Mouse (Mus musculus): ENCODE measurements around the gene Cd59b. TPM values are rescaled to one million over a fixed set of nuclear protein-coding genes. Genes with fewer than 3 reads are reported as not detected.

The Cd59b gene
- polyA plus RNA-seq, 1 experiment, result 0.31 TPM

- H3K36me3 ChIP-seq (ENCODE audit: control insufficient read depth), result peaks cover 24% of the 10 kb centered on the region
- H3K27me3 ChIP-seq (ENCODE audit: control insufficient read depth), result peaks cover 34% of the 10 kb centered on the region
- peaks cover 74% of the 10 kb centered on the region for H3K4me1 ChIP-seq (ENCODE audit: control insufficient read depth)
- H3K9me3 ChIP-seq (ENCODE audit: control insufficient read depth, low read length), result peaks cover 2% of the 10 kb centered on the region; the same call in 1 of the 2 replicates
- H3K4me3 ChIP-seq (replicated peaks), result peak within 1 kb of the TSS; percentile 72
- TF ChIP-seq GATA1 (IDR thresholded peaks at IDR 0.05; ENCODE audit: low read length) (no peak), TAL1 (IDR thresholded peaks at IDR 0.05; ENCODE audit: low read length) (no peak)
Measured at GRCm38 (mm10) chr2:104122505-104123378, 53.1 kb downstream of the Cd59b start, which contains the start of gene A930018P22Rik. TSS of gene A930018P22Rik (plus strand) at chr2:104122769.

- Histone ChIP-seq H3K27me3 (ENCODE audit: control insufficient read depth) (peaks cover 42% of the 10 kb centered on the region), H3K9me3 (ENCODE audit: control insufficient read depth, low read length) (peaks cover 2% of the 10 kb centered on the region; the same call in 1 of the 2 replicates), H3K36me3 (ENCODE audit: control insufficient read depth) (peaks cover 18% of the 10 kb centered on the region), H3K4me3 (replicated peaks) (peak overlapping the region; percentile 72), H3K4me1 (ENCODE audit: control insufficient read depth) (peaks cover 71% of the 10 kb centered on the region)
- TF ChIP-seq GATA1 (IDR thresholded peaks at IDR 0.05; ENCODE audit: low read length), result no peak
- no peak for TF ChIP-seq TAL1 (IDR thresholded peaks at IDR 0.05; ENCODE audit: low read length)
Measured at GRCm38 (mm10) chr2:104123540-104123939, 53.9 kb downstream of the Cd59b start.

- Histone ChIP-seq H3K27me3 (ENCODE audit: control insufficient read depth) (peaks cover 47% of the 10 kb centered on the region), H3K4me1 (ENCODE audit: control insufficient read depth) (peaks cover 71% of the 10 kb centered on the region), H3K36me3 (ENCODE audit: control insufficient read depth) (peaks cover 14% of the 10 kb centered on the region), H3K4me3 (replicated peaks) (peak overlapping the region; percentile 72), H3K9me3 (ENCODE audit: control insufficient read depth, low read length) (peaks cover 2% of the 10 kb centered on the region; the same call in 1 of the 2 replicates)
- no peak for TF ChIP-seq TAL1 (IDR thresholded peaks at IDR 0.05; ENCODE audit: low read length)
- no peak; the same call in 1 of the 2 replicates for TF ChIP-seq GATA1 (IDR thresholded peaks at IDR 0.05; ENCODE audit: low read length)
Measured at GRCm38 (mm10) chr2:104124071-104124470, 54.4 kb downstream of the Cd59b start.

- Histone ChIP-seq H3K9me3 (ENCODE audit: control insufficient read depth, low read length) (peaks cover 2% of the 10 kb centered on the region; the same call in 1 of the 2 replicates), H3K36me3 (ENCODE audit: control insufficient read depth) (no peaks in the 10 kb centered on the region; the same call in 1 of the 2 replicates), H3K27me3 (ENCODE audit: control insufficient read depth) (peaks cover 63% of the 10 kb centered on the region), H3K4me1 (ENCODE audit: control insufficient read depth) (peaks cover 65% of the 10 kb centered on the region), H3K4me3 (replicated peaks) (no peak overlapping the region)
- TF ChIP-seq TAL1 (IDR thresholded peaks at IDR 0.05; ENCODE audit: low read length) (no peak), GATA1 (IDR thresholded peaks at IDR 0.05; ENCODE audit: low read length) (no peak)
Measured at GRCm38 (mm10) chr2:104128803-104129531, 59.3 kb downstream of the Cd59b start.

GRCm38 (mm10) chr2:104130165-104130564, 60.5 kb downstream of the Cd59b start:
- Histone ChIP-seq H3K4me1 (ENCODE audit: control insufficient read depth) (peaks cover 65% of the 10 kb centered on the region), H3K9me3 (ENCODE audit: control insufficient read depth, low read length) (peaks cover 2% of the 10 kb centered on the region; the same call in 1 of the 2 replicates), H3K36me3 (ENCODE audit: control insufficient read depth) (no peaks in the 10 kb centered on the region; the same call in 1 of the 2 replicates), H3K4me3 (replicated peaks) (peak overlapping the region; percentile 42), H3K27me3 (ENCODE audit: control insufficient read depth) (peaks cover 55% of the 10 kb centered on the region)
- TF ChIP-seq TAL1 (IDR thresholded peaks at IDR 0.05; ENCODE audit: low read length) (peak; percentile 92), GATA1 (IDR thresholded peaks at IDR 0.05; ENCODE audit: low read length) (peak; percentile 85)

GRCm38 (mm10) chr2:104130969-104131368, 61.3 kb downstream of the Cd59b start:
- Histone ChIP-seq H3K9me3 (ENCODE audit: control insufficient read depth, low read length) (peaks cover 2% of the 10 kb centered on the region; the same call in 1 of the 2 replicates), H3K4me1 (ENCODE audit: control insufficient read depth) (peaks cover 59% of the 10 kb centered on the region), H3K27me3 (ENCODE audit: control insufficient read depth) (peaks cover 49% of the 10 kb centered on the region), H3K4me3 (replicated peaks) (no peak overlapping the region), H3K36me3 (ENCODE audit: control insufficient read depth) (no peaks in the 10 kb centered on the region)
- TF ChIP-seq GATA1 (IDR thresholded peaks at IDR 0.05; ENCODE audit: low read length), result no peak
- no peak for TF ChIP-seq TAL1 (IDR thresholded peaks at IDR 0.05; ENCODE audit: low read length)

GRCm38 (mm10) chr2:104132266-104132859, 62.7 kb downstream of the Cd59b start:
- no peak overlapping the region for H3K4me3 ChIP-seq (replicated peaks)
- TF ChIP-seq TAL1 (IDR thresholded peaks at IDR 0.05; ENCODE audit: low read length), result no peak
- TF ChIP-seq GATA1 (IDR thresholded peaks at IDR 0.05; ENCODE audit: low read length), result no peak
- peaks cover 57% of the 10 kb centered on the region for H3K4me1 ChIP-seq (ENCODE audit: control insufficient read depth)
- no peaks in the 10 kb centered on the region for H3K36me3 ChIP-seq (ENCODE audit: control insufficient read depth)
- H3K9me3 ChIP-seq (ENCODE audit: control insufficient read depth, low read length), result no peaks in the 10 kb centered on the region
- H3K27me3 ChIP-seq (ENCODE audit: control insufficient read depth), result peaks cover 35% of the 10 kb centered on the region

- TF ChIP-seq GATA1 (IDR thresholded peaks at IDR 0.05; ENCODE audit: low read length), result no peak
- no peak for TF ChIP-seq TAL1 (IDR thresholded peaks at IDR 0.05; ENCODE audit: low read length)
- peaks cover 57% of the 10 kb centered on the region for H3K4me1 ChIP-seq (ENCODE audit: control insufficient read depth)
- peaks cover 27% of the 10 kb centered on the region for H3K27me3 ChIP-seq (ENCODE audit: control insufficient read depth)
- H3K36me3 ChIP-seq (ENCODE audit: control insufficient read depth), result no peaks in the 10 kb centered on the region
- no peaks in the 10 kb centered on the region for H3K9me3 ChIP-seq (ENCODE audit: control insufficient read depth, low read length)
- H3K4me3 ChIP-seq (replicated peaks), result no peak overlapping the region
Measured at GRCm38 (mm10) chr2:104133042-104133810, 63.6 kb downstream of the Cd59b start.

Data from erythroblast, embryonic 14.5 days (primary cell).